Mouse (Mus musculus) testis, adult 2 months (tissue): ENCODE data around the gene Siah3. TPM values are rescaled to one million over a fixed set of nuclear protein-coding genes. Genes with fewer than 3 reads are reported as not detected.

ENCODE experiments used
- H3K27ac ChIP-seq: fragments of 200-500 bp; 2 replicates; pipeline ENCODE4 v1.5.1; 2012; ENCODE audit warnings: low read depth, low read length; ENCODE audit not compliant: control insufficient read depth, insufficient read depth
- H3K27me3 ChIP-seq: fragments of 200-500 bp; 2 replicates; pipeline ENCODE4 v1.6.1; 2012; ENCODE audit warnings: mild to moderate bottlenecking, low read length, moderate library complexity; ENCODE audit not compliant: control insufficient read depth, insufficient read depth
- H3K36me3 ChIP-seq: fragments of 200-500 bp; 2 replicates; pipeline ENCODE4 v1.6.1; 2012; ENCODE audit warnings: mild to moderate bottlenecking, low read length; ENCODE audit not compliant: control insufficient read depth, insufficient read depth
- H3K4me1 ChIP-seq: fragments of 200-500 bp; 2 replicates; pipeline ENCODE4 v1.6.1; 2012; ENCODE audit warnings: low read length; ENCODE audit not compliant: control insufficient read depth, insufficient read depth
- H3K4me3 ChIP-seq: fragments of 200-500 bp; 2 replicates; pipeline ENCODE4 v1.5.1; 2012; ENCODE audit warnings: low read depth, mild to moderate bottlenecking, low read length, moderate library complexity, mixed read lengths; ENCODE audit not compliant: control insufficient read depth
- CTCF ChIP-seq: fragments of 200-500 bp; IDR thresholded peaks from 2 replicates; pipeline ENCODE4 v1.5.1; 2012; ENCODE audit warnings: low read depth, mild to moderate bottlenecking, inconsistent platforms, low read length, moderate library complexity; ENCODE audit not compliant: control insufficient read depth, insufficient read depth, insufficient replicate concordance
- POLR2A ChIP-seq: fragments of 200-500 bp; IDR thresholded peaks from 2 replicates; pipeline ENCODE4 v1.6.1; 2012; ENCODE audit warnings: low read depth, mild to moderate bottlenecking, inconsistent platforms, low read length, moderate library complexity; ENCODE audit not compliant: control insufficient read depth
- polyA plus RNA-seq: library from polyadenylated mRNA; depleted of rRNA; stranded (reverse); fragments of >200 nt; gene quantifications from 2 replicates; pipeline ENCODE4 v1.2.3, GENCODE M21; 2012

The Siah3 gene
- polyA plus RNA-seq, 1 experiment, result not detected

DNA sequence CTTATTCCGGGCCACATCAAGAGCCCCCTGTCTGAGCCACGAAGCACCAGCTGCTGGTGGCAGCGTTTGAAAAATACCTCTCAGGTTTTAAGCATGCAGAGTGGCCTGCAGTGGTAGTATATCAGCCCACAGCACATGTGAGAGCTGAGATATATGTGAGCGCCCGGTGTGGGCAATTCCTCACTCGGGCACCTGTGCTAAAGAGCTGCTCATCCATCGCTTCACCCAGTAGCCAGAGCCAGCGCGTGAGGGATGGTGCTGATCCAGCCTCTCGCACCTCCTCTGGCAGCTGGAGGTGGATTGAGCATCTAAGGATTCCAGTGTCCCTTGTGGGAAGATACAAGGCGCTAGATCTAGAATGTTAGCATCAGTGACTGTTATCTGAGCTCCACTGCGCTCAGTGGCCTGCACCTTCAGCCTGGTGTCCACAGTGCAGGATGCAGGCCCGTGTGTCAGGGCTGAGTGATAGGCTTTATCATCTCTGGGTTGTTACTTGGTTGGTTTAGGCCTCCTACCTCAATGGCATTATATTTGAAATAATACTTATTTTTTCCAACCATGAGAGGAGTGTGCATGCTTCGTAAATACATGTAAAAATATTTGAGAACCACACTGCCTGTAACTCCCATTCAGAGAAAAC is 37.9 kb downstream of the Siah3 start:
- Histone ChIP-seq H3K4me3 (no peak overlapping the region), H3K27me3 (no peaks in the 10 kb centered on the region), H3K27ac (no peak overlapping the region), H3K4me1 (no peaks in the 10 kb centered on the region), H3K36me3 (no peaks in the 10 kb centered on the region)
- TF ChIP-seq CTCF (no peak), POLR2A (no peak)

DNA sequence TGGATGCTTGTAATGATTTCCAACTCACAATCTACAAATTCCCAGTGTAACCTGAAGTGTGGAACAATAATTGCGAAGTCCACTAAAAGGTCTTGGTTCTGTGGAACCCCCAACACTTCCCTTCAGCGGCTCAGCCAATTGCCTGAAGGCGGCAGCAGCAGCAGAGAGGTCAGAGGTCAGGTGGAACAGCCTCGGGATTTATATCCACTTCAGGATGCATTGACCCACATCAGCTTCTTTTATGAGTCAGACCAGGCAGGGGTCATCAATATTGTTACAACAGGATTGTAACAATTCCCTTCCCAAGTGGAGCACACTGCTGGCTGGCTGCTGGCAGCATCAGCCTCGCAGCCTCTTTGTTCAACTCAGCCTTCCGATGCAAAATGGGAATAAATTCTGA is 39.1 kb downstream of the Siah3 start:
- H3K4me3 ChIP-seq, result no peak overlapping the region
- H3K4me1 ChIP-seq, result no peaks in the 10 kb centered on the region
- TF ChIP-seq POLR2A (no peak), CTCF (no peak)
- no peaks in the 10 kb centered on the region for H3K27me3 ChIP-seq
- H3K27ac ChIP-seq, result no peak overlapping the region
- H3K36me3 ChIP-seq, result no peaks in the 10 kb centered on the region

DNA sequence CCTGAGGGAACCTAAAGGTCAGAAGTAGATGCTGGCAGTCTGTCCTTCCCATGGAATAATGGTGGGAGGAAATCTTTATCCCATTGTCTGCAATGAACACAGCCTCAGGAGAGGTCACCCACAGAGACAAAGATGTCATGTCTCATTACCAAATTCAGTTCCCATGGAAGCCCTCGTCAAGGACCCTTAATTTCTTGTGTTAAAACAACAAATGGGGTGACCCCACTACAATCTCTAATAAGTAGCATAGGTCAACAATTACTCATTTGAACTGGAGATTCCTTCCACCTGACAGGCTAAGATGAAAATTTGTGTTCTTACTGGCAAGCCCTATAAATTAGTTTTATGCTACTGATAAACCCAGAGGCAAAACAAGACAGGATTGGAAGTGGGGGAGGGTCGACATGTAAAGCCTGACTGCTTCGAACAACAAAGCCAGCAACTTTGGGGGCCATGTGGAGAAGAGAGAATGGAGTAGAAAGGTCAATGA is 45.8 kb downstream of the Siah3 start:
- H3K4me3 ChIP-seq, result no peak overlapping the region
- no peaks in the 10 kb centered on the region for H3K4me1 ChIP-seq
- no peaks in the 10 kb centered on the region for H3K27me3 ChIP-seq
- TF ChIP-seq CTCF (no peak), POLR2A (no peak)
- no peaks in the 10 kb centered on the region for H3K36me3 ChIP-seq
- no peak overlapping the region for H3K27ac ChIP-seq

DNA sequence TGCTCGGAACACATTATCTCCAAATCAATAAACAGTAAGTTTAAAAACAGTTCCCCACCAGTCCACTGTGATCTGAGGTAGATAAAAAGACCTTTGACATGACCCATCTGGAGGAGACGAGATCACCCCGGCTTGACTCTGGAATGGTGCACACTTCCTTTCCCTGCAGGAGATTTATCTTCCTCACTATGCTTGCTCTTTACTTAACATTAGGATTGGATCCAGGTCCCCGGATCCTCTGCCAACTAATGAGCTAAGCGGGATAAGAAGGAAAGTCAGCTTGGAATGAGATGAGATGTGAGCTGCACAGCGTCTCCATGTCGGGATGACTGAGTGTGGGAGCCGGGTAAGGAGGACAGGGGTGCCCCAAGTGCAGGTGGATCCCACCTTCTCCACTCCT is 46.7 kb downstream of the Siah3 start:
- Histone ChIP-seq H3K4me3 (no peak overlapping the region), H3K27me3 (no peaks in the 10 kb centered on the region), H3K4me1 (no peaks in the 10 kb centered on the region), H3K36me3 (no peaks in the 10 kb centered on the region), H3K27ac (no peak overlapping the region)
- TF ChIP-seq POLR2A (no peak), CTCF (no peak)

DNA sequence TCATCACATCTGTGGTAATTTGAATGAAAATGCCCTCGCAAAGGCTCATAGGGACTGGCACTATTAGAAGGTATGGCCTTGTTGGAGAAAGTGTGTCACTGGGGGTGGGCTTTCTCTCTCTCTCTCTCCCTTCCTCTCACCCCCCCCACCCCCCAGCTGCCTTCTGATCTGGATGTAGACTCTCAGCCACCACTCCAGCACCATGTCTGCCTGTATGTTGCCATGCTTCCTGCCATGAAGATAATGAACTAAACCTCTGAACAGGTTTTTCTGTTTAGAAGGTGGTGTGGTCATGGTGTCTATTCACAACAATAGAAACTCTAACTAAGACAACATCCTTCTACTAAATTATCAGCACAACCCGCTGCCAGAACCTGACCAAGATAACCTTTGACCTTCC is 48.5 kb downstream of the Siah3 start:
- H3K36me3 ChIP-seq, result no peaks in the 10 kb centered on the region
- no peak overlapping the region for H3K4me3 ChIP-seq
- TF ChIP-seq CTCF (no peak), POLR2A (no peak)
- no peaks in the 10 kb centered on the region for H3K27me3 ChIP-seq
- no peaks in the 10 kb centered on the region for H3K4me1 ChIP-seq
- H3K27ac ChIP-seq, result no peak overlapping the region

DNA sequence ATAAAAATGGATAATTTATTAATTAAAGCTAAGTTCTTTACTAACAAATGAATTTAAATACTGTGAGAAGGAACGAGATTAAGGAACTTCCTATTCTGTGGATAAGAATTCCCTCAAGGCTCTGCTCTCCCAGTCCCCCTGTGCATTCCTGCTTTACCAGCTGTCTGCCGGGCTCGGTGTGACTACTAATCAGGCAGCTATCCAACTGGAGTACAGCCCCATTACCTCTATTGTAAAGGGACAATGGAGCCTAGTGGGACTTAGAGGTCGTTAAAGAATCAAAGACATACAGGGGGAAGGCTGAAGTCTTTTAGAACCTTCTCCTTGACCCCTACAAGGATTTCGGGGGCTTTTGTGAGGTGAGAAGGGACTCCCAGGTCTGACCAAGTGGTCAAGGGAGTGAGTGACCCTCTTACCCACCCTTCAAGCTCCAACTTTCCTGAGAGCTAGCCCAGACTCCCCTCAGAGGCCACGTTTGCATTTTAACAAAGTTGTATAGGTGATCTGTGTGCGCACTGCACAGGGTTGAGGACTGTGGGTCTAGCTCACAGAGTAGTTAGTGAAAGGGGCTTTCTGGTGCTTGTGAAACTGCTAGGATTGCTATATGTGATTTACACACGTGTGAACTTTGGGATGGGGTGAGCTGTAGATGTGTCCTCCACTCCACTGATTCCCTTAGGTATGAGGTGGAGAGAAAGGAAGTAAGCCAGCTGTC is 49.5 kb downstream of the Siah3 start:
- H3K36me3 ChIP-seq, result no peaks in the 10 kb centered on the region
- H3K4me1 ChIP-seq, result no peaks in the 10 kb centered on the region
- no peak overlapping the region for H3K27ac ChIP-seq
- TF ChIP-seq CTCF, result no peak
- TF ChIP-seq POLR2A, result no peak
- no peaks in the 10 kb centered on the region for H3K27me3 ChIP-seq
- H3K4me3 ChIP-seq, result no peak overlapping the region

DNA sequence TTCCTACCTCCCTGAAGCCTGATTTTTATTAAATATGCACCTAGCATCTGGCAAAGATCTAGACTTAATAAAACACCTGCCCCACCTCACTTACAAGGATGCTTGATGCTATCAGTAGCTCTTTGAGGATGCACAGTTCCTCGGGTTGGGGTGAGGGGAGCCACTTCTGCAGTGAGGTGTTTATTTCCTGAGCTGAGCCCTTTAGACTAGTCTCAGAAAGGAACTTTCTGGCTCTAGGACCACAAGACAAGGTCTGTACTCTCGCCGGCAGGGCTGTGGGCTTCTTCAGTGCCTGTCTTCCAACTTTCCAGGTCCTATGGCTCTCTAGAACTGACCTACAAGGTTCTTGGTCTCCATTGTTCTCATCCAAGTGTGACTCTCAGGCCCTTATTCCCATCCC is 50.5 kb downstream of the Siah3 start:
- Histone ChIP-seq H3K4me3 (no peak overlapping the region), H3K36me3 (no peaks in the 10 kb centered on the region), H3K27me3 (no peaks in the 10 kb centered on the region), H3K27ac (no peak overlapping the region), H3K4me1 (no peaks in the 10 kb centered on the region)
- TF ChIP-seq CTCF (no peak), POLR2A (no peak)
